ENCODE assay signal across 8 mouse cellular contexts in genomic region chr4:53439636-53440009, GRCm38 (mm10). TPM values are rescaled to one million over a fixed set of nuclear protein-coding genes. Genes with fewer than 3 reads are reported as not detected.
A peak's percentile ranks its signal among the peaks of the same experiment; 100 is the strongest.
DNase-seq lines count a peak whose midpoint lies in the region; ATAC-seq lines count a peak whose summit lies in the region.

No protein-coding gene starts in this region.

- WGBS in kidney, embryonic 14.5 days: 17% methylated on average over 9 of the region's 9 CpGs
- 19% methylated on average over 8 of the region's 9 CpGs for WGBS in hindbrain, embryonic 16.5 days
- 18% methylated on average over 9 of the region's 9 CpGs for WGBS in midbrain, embryonic 15.5 days

- DNase-seq in kidney, adult 8-10 months: no peak
- DNase-seq in frontal cortex, postnatal 36 days (ENCODE audit: low spot score in 2 of 2): no peak
- DNase-seq in cerebellum, adult 11-12 months: no peak
- no peak for DNase-seq in right cerebral cortex, postnatal 10 days (ENCODE audit: low spot score in 2 of 2)

- peak overlapping the region; percentile 91 for H3K4me3 ChIP-seq in kidney, embryonic 14.5 days (ENCODE audit: low read length)
- peak overlapping the region; percentile 93 for H3K4me3 ChIP-seq in brown adipose tissue, adult 24 weeks (ENCODE audit: insufficient read depth, low read depth, low read length)
- H3K4me3 ChIP-seq in hindbrain, embryonic 16.5 days (ENCODE audit: low read length): peak overlapping the region; percentile 96
- peak overlapping the region; percentile 80 for H3K4me3 ChIP-seq in midbrain, embryonic 15.5 days

- peak overlapping the region; percentile 85 for H3K27ac ChIP-seq in kidney, embryonic 14.5 days (ENCODE audit: low read depth, low read length)
- peak overlapping the region; percentile 93 for H3K27ac ChIP-seq in brown adipose tissue, adult 24 weeks (replicated peaks; ENCODE audit: low read depth, low read length)
- peak overlapping the region; percentile 92 for H3K27ac ChIP-seq in hindbrain, embryonic 16.5 days (ENCODE audit: low read depth, low read length)
- H3K27ac ChIP-seq in midbrain, embryonic 15.5 days: peak overlapping the region; percentile 84

- H3K4me1 ChIP-seq in kidney, embryonic 14.5 days (ENCODE audit: control insufficient read depth, insufficient read depth, low read length): peaks cover 12% of the 10 kb centered on the region; the same call in 1 of the 2 replicates
- peaks cover 9% of the 10 kb centered on the region; the same call in 1 of the 2 replicates for H3K4me1 ChIP-seq in brown adipose tissue, adult 24 weeks (ENCODE audit: control insufficient read depth, insufficient read depth, insufficient read length, low read length)
- H3K4me1 ChIP-seq in hindbrain, embryonic 16.5 days (ENCODE audit: control insufficient read depth, insufficient read depth, low read depth, low read length): peaks cover 15% of the 10 kb centered on the region
- H3K4me1 ChIP-seq in midbrain, embryonic 15.5 days: peaks cover 22% of the 10 kb centered on the region

- ATAC-seq in kidney, embryonic 14.5 days (ENCODE audit: low FRiP score, low TSS enrichment): no peak
- no peak; the same call in 1 of the 2 replicates for ATAC-seq in hindbrain, embryonic 16.5 days
- ATAC-seq in midbrain, embryonic 15.5 days (replicated peaks): no peak

- H3K9me3 ChIP-seq in kidney, embryonic 14.5 days (ENCODE audit: control insufficient read depth, low read length): no peaks in the 10 kb centered on the region
- no peaks in the 10 kb centered on the region for H3K9me3 ChIP-seq in hindbrain, embryonic 16.5 days (ENCODE audit: control insufficient read depth, low read length)
- H3K9me3 ChIP-seq in midbrain, embryonic 15.5 days: no peaks in the 10 kb centered on the region

- H3K27me3 ChIP-seq in kidney, embryonic 14.5 days (ENCODE audit: control insufficient read depth, insufficient read depth, low read length): no peaks in the 10 kb centered on the region
- H3K27me3 ChIP-seq in hindbrain, embryonic 16.5 days (replicated peaks; ENCODE audit: control insufficient read depth, insufficient read depth, low read length): no peaks in the 10 kb centered on the region
- no peaks in the 10 kb centered on the region for H3K27me3 ChIP-seq in midbrain, embryonic 15.5 days (replicated peaks)

- H3K9ac ChIP-seq in kidney, embryonic 14.5 days (ENCODE audit: low read depth, low read length): peak overlapping the region; percentile 83
- peak overlapping the region; percentile 92 for H3K9ac ChIP-seq in hindbrain, embryonic 16.5 days (ENCODE audit: low read depth, low read length)
- H3K9ac ChIP-seq in midbrain, embryonic 15.5 days: peak overlapping the region; percentile 67

- peak overlapping the region; percentile 96 for H3K4me2 ChIP-seq in kidney, embryonic 14.5 days (replicated peaks; ENCODE audit: low read depth, low read length)
- peak overlapping the region; percentile 74 for H3K4me2 ChIP-seq in hindbrain, embryonic 16.5 days (ENCODE audit: low read length)
- peak overlapping the region; percentile 80 for H3K4me2 ChIP-seq in midbrain, embryonic 15.5 days

- no peaks in the 10 kb centered on the region for H3K36me3 ChIP-seq in kidney, embryonic 14.5 days (ENCODE audit: control insufficient read depth, insufficient read depth, low read length)
- H3K36me3 ChIP-seq in hindbrain, embryonic 16.5 days (ENCODE audit: control insufficient read depth, insufficient read depth, low read length): no peaks in the 10 kb centered on the region
- no peaks in the 10 kb centered on the region for H3K36me3 ChIP-seq in midbrain, embryonic 15.5 days (replicated peaks)

RNA-seq across cellular contexts. Expression of gene Slc44a1, which starts 0.6 kb away (rescaled TPM):
- polyA plus RNA-seq in kidney, embryonic 14.5 days (2014; fragmentation: Nextera tagmentation; extraction: Ambion mirVana): 26.8 and 48.8 TPM in 2 replicates
- 30.5 and 32.8 TPM in 2 replicates for polyA plus RNA-seq in brown adipose tissue, adult 24 weeks (2012; ENCODE audit: insufficient read depth, insufficient read length, missing spikeins)
- 4.8 and 10.7 TPM in 2 replicates for polyA plus RNA-seq in hindbrain, embryonic 16.5 days (2015; fragmentation: Nextera tagmentation; extraction: Ambion mirVana)
- 9.6 and 10.6 TPM in 2 replicates for polyA plus RNA-seq in midbrain, embryonic 15.5 days (2015; fragmentation: Nextera tagmentation; extraction: Ambion mirVana)
